Mouse (Mus musculus): ENCODE measurements around the gene Nt5c3b.

Nt5c3b gene

DNA sequence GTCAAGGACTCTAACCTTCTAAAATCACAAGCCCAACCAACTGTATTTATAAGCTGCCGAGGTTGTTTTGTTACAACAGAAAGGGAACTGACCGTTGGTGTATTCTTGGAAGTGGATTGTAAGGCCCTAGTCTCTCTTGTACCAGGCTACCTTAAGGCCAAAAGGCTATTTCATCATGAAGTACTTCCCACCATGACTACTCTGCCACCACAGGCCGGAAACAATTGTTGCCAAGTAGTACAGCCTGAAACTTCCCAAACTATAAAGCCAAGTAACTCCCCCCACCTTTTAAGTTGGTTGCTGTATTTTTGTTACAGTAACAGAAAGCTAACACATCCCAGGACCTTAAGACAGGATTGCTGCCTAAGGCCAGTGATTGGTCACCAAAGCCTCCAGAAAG lies 14.8 kb downstream of the Nt5c3b start:
- no peak for DNase-seq (ENCODE audit: low spot score)

- DNase-seq (ENCODE audit: low spot score): peak; percentile 61
Measured at GRCm38 (mm10) chr11:100425851-100426250, 15.8 kb downstream of the Nt5c3b start.

GRCm38 (mm10) chr11:100423836-100424235 lies 17.8 kb downstream of the Nt5c3b start:
- DNase-seq (ENCODE audit: low spot score): no peak

DNA sequence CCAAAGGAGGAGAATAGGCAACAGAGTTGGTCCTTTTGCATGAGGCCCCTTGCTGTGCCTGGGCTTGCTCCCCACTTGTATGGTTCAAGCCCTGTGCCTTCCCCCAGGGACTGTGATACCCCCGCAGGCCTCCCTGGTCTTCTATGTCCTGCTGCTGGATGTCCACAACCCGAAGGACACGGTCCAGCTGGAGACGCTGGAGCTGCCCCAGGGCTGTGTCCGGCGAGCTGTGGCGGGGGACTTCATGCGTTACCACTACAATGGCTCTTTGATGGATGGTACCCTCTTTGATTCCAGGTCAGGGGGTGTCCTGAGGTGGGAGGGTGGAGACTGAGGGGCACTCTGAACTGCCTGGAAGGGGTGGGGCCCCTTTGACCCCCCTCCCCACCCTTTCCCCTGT lies 20.1 kb downstream of the Nt5c3b start:
- no peak for DNase-seq (ENCODE audit: low spot score)

- DNase-seq (ENCODE audit: low spot score): no peak
Measured at GRCm38 (mm10) chr11:100414914-100415822, 26.4 kb downstream of the Nt5c3b start, which contains the start of gene Fkbp10. TSS of gene Fkbp10 (plus strand) at chr11:100415697.

GRCm38 (mm10) chr11:100414021-100414913 lies 27.3 kb downstream of the Nt5c3b start, which contains the start of gene P3h4:
TSS of gene P3h4 (minus strand) at chr11:100414836.
- DNase-seq (ENCODE audit: low spot score): peak; percentile 65

- DNase-seq (ENCODE audit: low spot score): no peak
Measured at GRCm38 (mm10) chr11:100413541-100413940, 28.1 kb downstream of the Nt5c3b start.

- DNase-seq (ENCODE audit: low spot score): no peak
Measured at GRCm38 (mm10) chr11:100411736-100412135, 29.9 kb downstream of the Nt5c3b start.

GRCm38 (mm10) chr11:100409686-100410085 lies 31.9 kb downstream of the Nt5c3b start:
- no peak for DNase-seq (ENCODE audit: low spot score)

- DNase-seq (ENCODE audit: low spot score): no peak
Measured at GRCm38 (mm10) chr11:100408835-100409462, 32.7 kb downstream of the Nt5c3b start.

DNA sequence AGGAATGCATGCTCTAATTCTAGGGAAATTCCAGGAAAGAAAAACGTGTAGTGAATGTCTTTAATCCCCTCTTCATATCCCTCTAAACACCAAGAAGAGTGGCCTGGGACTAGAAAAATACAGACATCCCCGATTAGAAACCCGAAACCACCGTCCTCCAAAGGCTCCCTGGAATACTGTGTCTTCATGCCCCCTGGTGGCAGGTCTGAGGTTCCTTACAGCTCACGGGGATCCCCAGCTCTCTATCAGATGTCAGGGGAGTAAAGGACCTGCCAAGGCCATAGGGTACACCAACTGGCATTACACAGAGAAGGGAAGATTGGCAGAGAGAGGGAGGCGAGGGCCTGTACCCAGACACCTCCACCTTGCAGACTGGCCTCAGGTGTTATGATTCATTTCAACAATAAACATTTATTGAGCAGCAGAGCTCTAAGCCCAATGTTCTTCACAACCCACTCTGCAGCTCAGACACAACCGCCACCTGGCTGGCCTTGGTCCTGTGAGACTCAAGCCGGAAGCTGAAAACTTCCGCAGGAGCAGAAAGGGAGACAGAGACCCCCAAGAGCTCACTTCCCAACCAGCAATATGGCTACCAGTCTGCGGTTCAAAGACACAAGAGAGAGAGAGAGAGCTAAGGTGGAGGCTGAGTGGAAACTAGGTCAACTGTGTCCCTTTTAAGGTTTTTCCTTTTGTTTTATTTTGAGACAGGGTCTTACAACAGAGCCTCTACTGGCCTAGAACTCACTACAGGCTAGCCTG lies 33.4 kb downstream of the Nt5c3b start:
- DNase-seq (ENCODE audit: low spot score): no peak

- DNase-seq (ENCODE audit: low spot score): no peak
Measured at GRCm38 (mm10) chr11:100406995-100407705, 34.5 kb downstream of the Nt5c3b start.

GRCm38 (mm10) chr11:100406273-100406672 lies 35.3 kb downstream of the Nt5c3b start:
- DNase-seq (ENCODE audit: low spot score): no peak

- no peak for DNase-seq (ENCODE audit: low spot score)
Measured at GRCm38 (mm10) chr11:100404456-100405074, 37.0 kb downstream of the Nt5c3b start.

DNA sequence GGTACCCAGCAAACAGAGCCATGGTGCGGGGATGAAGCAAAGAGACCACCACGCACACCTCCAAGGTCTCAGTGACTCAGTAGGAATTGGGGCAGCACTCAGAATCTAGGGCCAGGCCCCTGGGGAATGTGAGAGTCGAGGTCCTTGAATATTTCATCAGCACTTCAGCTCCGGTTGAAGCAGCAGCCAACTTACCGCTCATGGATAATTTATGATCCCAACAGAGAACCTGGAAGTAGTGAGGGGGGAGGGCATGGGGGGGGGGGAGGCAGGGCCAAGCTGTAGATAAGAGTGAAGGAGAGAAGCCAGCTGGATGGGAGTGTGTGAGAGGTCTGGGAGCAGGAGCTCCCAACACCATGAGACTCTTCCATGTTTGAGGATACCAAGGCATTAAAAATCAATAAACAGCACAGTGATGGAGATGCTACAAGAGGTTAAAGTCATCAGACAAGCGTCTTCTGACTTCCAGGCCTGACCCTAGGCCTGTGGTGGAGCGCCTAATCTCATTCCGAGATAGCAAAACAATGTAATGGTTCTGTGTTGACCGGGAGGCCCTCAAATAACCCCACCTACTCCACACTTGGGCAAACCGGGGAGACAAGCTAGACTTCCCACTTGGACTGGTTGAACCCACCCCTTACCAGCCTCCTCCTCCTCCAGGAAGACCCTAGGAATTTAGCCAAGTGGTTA lies 38.0 kb downstream of the Nt5c3b start:
- DNase-seq (ENCODE audit: low spot score): no peak

DNA sequence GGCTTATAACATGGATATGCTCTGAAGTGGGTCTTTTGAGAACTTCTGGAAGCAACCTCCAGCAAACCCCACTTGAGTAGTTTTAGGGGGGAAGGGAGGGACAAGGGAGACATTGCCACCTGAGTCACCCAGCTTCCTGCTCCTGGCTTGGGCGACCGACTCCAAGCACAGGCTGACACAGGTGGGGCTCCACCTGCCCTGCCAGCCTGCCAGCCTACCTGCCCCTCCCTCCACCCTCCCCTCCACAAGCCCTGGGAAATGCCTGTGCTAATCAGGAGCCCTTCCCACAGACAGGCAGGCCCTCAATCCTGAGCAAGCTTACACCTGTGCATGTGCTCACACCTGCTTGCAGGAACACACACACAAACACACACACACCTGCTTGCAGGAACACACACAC lies 38.9 kb downstream of the Nt5c3b start:
- DNase-seq (ENCODE audit: low spot score): no peak

DNA sequence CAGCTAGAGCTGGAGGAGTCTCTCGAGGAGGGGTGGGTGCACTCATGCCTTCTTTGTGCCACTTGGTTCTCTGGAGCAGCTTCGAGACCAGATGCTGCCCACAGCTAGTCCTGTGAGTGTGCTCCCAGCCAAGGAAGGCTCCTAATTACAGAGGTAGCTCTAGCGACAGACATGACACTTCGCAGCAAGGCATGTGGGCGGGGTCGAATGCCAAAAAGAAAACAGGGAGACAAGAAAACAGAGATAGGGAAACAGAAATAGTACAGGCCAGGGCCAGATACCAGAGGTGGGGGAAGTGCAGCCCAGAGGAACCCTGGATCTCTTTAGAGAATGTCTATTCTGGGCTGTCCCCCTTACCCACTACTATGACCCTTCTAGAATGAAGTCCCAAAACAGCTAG lies 39.4 kb downstream of the Nt5c3b start:
- no peak for DNase-seq (ENCODE audit: low spot score)

GRCm38 (mm10) chr11:100400842-100401241 lies 40.8 kb downstream of the Nt5c3b start:
- no peak for DNase-seq (ENCODE audit: low spot score)

GRCm38 (mm10) chr11:100399727-100400538 lies 41.7 kb downstream of the Nt5c3b start:
- no peak for DNase-seq (ENCODE audit: low spot score)
